Mouse (Mus musculus): ENCODE results near the gene Lect2.

DNA sequence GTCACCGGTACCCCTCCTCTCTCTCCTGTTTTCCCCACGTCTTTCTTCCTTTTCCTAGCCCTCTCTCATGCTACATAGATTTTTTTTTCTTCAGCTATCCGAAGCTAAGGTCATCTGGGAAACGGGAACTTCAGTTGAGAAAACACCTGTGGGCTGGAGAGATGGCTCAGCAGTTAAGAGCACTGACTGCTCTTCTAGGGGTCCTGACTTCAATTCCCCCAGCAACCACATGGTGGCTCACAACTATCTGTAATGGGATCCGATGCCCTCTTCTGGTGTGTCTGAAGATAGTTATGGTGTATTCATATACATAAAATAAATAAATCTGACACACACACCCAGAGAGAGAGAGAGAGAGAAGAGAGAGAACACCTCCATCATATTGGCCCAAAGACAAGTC, 12.7 kb downstream of the Lect2 start:
- TF ChIP-seq CTCF (IDR thresholded peaks at IDR 0.05; ENCODE audit: low read depth) (no peak), EP300 (IDR thresholded peaks at IDR 0.05; ENCODE audit: low read depth) (no peak)
